Mouse (Mus musculus): Measurements from ENCODE around the gene Chrd. TPM values are rescaled to one million over a fixed set of nuclear protein-coding genes. Genes with fewer than 3 reads are reported as not detected.

Gene Chrd
- polyA plus RNA-seq, 1 experiment, result 71.8 TPM

GRCm38 (mm10) chr16:20700036-20700435 is 32.9 kb upstream of the Chrd start:
- no peak overlapping the region for H3K27ac ChIP-seq (ENCODE audit: insufficient read depth, low read length)
- 0 out of 2 replicates have a peak, but pooled peaks cover 2% of the 10 kb centered on the region for H3K4me1 ChIP-seq (ENCODE audit: control insufficient read depth, insufficient read depth, low read length)
- no peak overlapping the region for H3K4me3 ChIP-seq (ENCODE audit: insufficient read depth, low read length)
- TF ChIP-seq POLR2A (IDR thresholded peaks at IDR 0.05; ENCODE audit: extremely low read depth, insufficient read depth, low read length) (no peak), CTCF (IDR thresholded peaks at IDR 0.05; ENCODE audit: extremely low read depth, insufficient read depth, low read length) (no peak)

GRCm38 (mm10) chr16:20701316-20701715 is 31.6 kb upstream of the Chrd start:
- Histone ChIP-seq H3K4me3 (ENCODE audit: insufficient read depth, low read length) (no peak overlapping the region), H3K4me1 (ENCODE audit: control insufficient read depth, insufficient read depth, low read length) (0 out of 2 replicates have a peak, but pooled peaks cover 2% of the 10 kb centered on the region), H3K27ac (ENCODE audit: insufficient read depth, low read length) (0 out of 2 replicates have a peak overlapping the region, but pooled peaks have one; percentile 43)
- TF ChIP-seq CTCF (IDR thresholded peaks at IDR 0.05; ENCODE audit: extremely low read depth, insufficient read depth, low read length) (no peak), POLR2A (IDR thresholded peaks at IDR 0.05; ENCODE audit: extremely low read depth, insufficient read depth, low read length) (no peak)

- H3K27ac ChIP-seq (ENCODE audit: insufficient read depth, low read length), result 0 out of 2 replicates have a peak overlapping the region, but pooled peaks have one; percentile 43
- TF ChIP-seq POLR2A (IDR thresholded peaks at IDR 0.05; ENCODE audit: extremely low read depth, insufficient read depth, low read length) (no peak; the same call in 1 of the 2 replicates), CTCF (IDR thresholded peaks at IDR 0.05; ENCODE audit: extremely low read depth, insufficient read depth, low read length) (no peak)
- no peak overlapping the region for H3K4me3 ChIP-seq (ENCODE audit: insufficient read depth, low read length)
Measured at GRCm38 (mm10) chr16:20701729-20702521, 31.0 kb upstream of the Chrd start.

GRCm38 (mm10) chr16:20702522-20702893 is 30.4 kb upstream of the Chrd start:
- no peak overlapping the region for H3K27ac ChIP-seq (ENCODE audit: insufficient read depth, low read length)
- TF ChIP-seq POLR2A (IDR thresholded peaks at IDR 0.05; ENCODE audit: extremely low read depth, insufficient read depth, low read length) (no peak), CTCF (IDR thresholded peaks at IDR 0.05; ENCODE audit: extremely low read depth, insufficient read depth, low read length) (peak; percentile 52)
- H3K4me3 ChIP-seq (ENCODE audit: insufficient read depth, low read length), result no peak overlapping the region
- H3K4me1 ChIP-seq (ENCODE audit: control insufficient read depth, insufficient read depth, low read length), result 0 out of 2 replicates have a peak, but pooled peaks cover 2% of the 10 kb centered on the region

More at GRCm38 (mm10) chr16:20701729-20702521, 31.0 kb upstream of the Chrd start:
- H3K4me1 ChIP-seq (ENCODE audit: control insufficient read depth, insufficient read depth, low read length), result 0 out of 2 replicates have a peak, but pooled peaks cover 2% of the 10 kb centered on the region

GRCm38 (mm10) chr16:20703071-20703470 is 29.9 kb upstream of the Chrd start:
- 0 out of 2 replicates have a peak, but pooled peaks have one; percentile 35 for TF ChIP-seq POLR2A (IDR thresholded peaks at IDR 0.05; ENCODE audit: extremely low read depth, insufficient read depth, low read length)
- TF ChIP-seq CTCF (IDR thresholded peaks at IDR 0.05; ENCODE audit: extremely low read depth, insufficient read depth, low read length), result no peak
- Histone ChIP-seq H3K4me3 (ENCODE audit: insufficient read depth, low read length) (no peak overlapping the region), H3K27ac (ENCODE audit: insufficient read depth, low read length) (no peak overlapping the region), H3K4me1 (ENCODE audit: control insufficient read depth, insufficient read depth, low read length) (0 out of 2 replicates have a peak, but pooled peaks cover 2% of the 10 kb centered on the region)

- Histone ChIP-seq H3K4me3 (ENCODE audit: insufficient read depth, low read length) (no peak overlapping the region), H3K4me1 (ENCODE audit: control insufficient read depth, insufficient read depth, low read length) (no peaks in the 10 kb centered on the region), H3K27ac (ENCODE audit: insufficient read depth, low read length) (no peak overlapping the region)
- TF ChIP-seq CTCF (IDR thresholded peaks at IDR 0.05; ENCODE audit: extremely low read depth, insufficient read depth, low read length), result no peak
- 0 out of 2 replicates have a peak, but pooled peaks have one; percentile 3 for TF ChIP-seq POLR2A (IDR thresholded peaks at IDR 0.05; ENCODE audit: extremely low read depth, insufficient read depth, low read length)
Measured at GRCm38 (mm10) chr16:20703699-20704400, 29.1 kb upstream of the Chrd start.

- H3K4me3 ChIP-seq (ENCODE audit: insufficient read depth, low read length), result no peak overlapping the region
- H3K27ac ChIP-seq (ENCODE audit: insufficient read depth, low read length), result 0 out of 2 replicates have a peak overlapping the region, but pooled peaks have one; percentile 24
- H3K4me1 ChIP-seq (ENCODE audit: control insufficient read depth, insufficient read depth, low read length), result no peaks in the 10 kb centered on the region
- TF ChIP-seq CTCF (IDR thresholded peaks at IDR 0.05; ENCODE audit: extremely low read depth, insufficient read depth, low read length) (no peak), POLR2A (IDR thresholded peaks at IDR 0.05; ENCODE audit: extremely low read depth, insufficient read depth, low read length) (no peak)
Measured at GRCm38 (mm10) chr16:20705786-20706185, 27.1 kb upstream of the Chrd start.

- Histone ChIP-seq H3K4me3 (ENCODE audit: insufficient read depth, low read length) (no peak overlapping the region), H3K4me1 (ENCODE audit: control insufficient read depth, insufficient read depth, low read length) (no peaks in the 10 kb centered on the region), H3K27ac (ENCODE audit: insufficient read depth, low read length) (0 out of 2 replicates have a peak overlapping the region, but pooled peaks have one; percentile 5)
- TF ChIP-seq CTCF (IDR thresholded peaks at IDR 0.05; ENCODE audit: extremely low read depth, insufficient read depth, low read length), result no peak
- TF ChIP-seq POLR2A (IDR thresholded peaks at IDR 0.05; ENCODE audit: extremely low read depth, insufficient read depth, low read length), result no peak
Measured at GRCm38 (mm10) chr16:20706407-20707055, 26.4 kb upstream of the Chrd start.

All from cortical plate, adult 2 months (tissue).